Mouse (Mus musculus): ENCODE measurements around the gene Olfr427.
"Not testable (repeated sequence)": the region's sequence is repeated elsewhere in the genome, so short reads cannot be mapped to it uniquely, and the experiment has no call there.

The Olfr427 gene

GRCm38 (mm10) chr1:174096591-174096990, at the start of gene Olfr427:
TSS of gene Olfr427 (plus strand) at chr1:174096891.
- DNase-seq, result no peak

GRCm38 (mm10) chr1:174048227-174048626, 48.5 kb upstream of the Olfr427 start:
- not testable (repeated sequence) for DNase-seq

- no peak for DNase-seq
These were observed 47.8 kb upstream of the Olfr427 start, which contains the start of gene Olfr432 for GRCm38 (mm10) chr1:174048893-174049292. TSS of gene Olfr432 (plus strand) at chr1:174049205.

- not testable (repeated sequence) for DNase-seq
These were observed 47.3 kb upstream of the Olfr427 start for GRCm38 (mm10) chr1:174049357-174049756.

- DNase-seq, result no peak
These were observed 46.2 kb upstream of the Olfr427 start for GRCm38 (mm10) chr1:174050532-174050931.

GRCm38 (mm10) chr1:174051515-174051914, 45.2 kb upstream of the Olfr427 start:
- DNase-seq, result no peak

- no peak for DNase-seq
These were observed 44.7 kb upstream of the Olfr427 start for GRCm38 (mm10) chr1:174051931-174052536.

- no peak for DNase-seq
These were observed 43.7 kb upstream of the Olfr427 start for GRCm38 (mm10) chr1:174052981-174053380.

- DNase-seq, result no peak
These were observed 41.4 kb upstream of the Olfr427 start for GRCm38 (mm10) chr1:174055248-174055647.

- DNase-seq, result no peak
These were observed 30.4 kb upstream of the Olfr427 start, which contains the start of gene Olfr430 for GRCm38 (mm10) chr1:174066305-174066704. TSS of gene Olfr430 (plus strand) at chr1:174066605.

GRCm38 (mm10) chr1:174084031-174084430, 12.7 kb upstream of the Olfr427 start, which contains the start of gene Olfr429:
TSS of gene Olfr429 (plus strand) at chr1:174084331.
- no peak for DNase-seq

- no peak for DNase-seq
These were observed 7.0 kb downstream of the Olfr427 start for GRCm38 (mm10) chr1:174103735-174104134.

GRCm38 (mm10) chr1:174121062-174121461, 24.4 kb downstream of the Olfr427 start, which contains the start of gene Olfr231:
TSS of gene Olfr231 (minus strand) at chr1:174121162.
- no peak for DNase-seq

GRCm38 (mm10) chr1:174131217-174131616, 34.5 kb downstream of the Olfr427 start, which contains the start of gene Olfr424:
TSS of gene Olfr424 (plus strand) at chr1:174131517.
- no peak for DNase-seq

GRCm38 (mm10) chr1:174131999-174132398, 35.3 kb downstream of the Olfr427 start:
- DNase-seq, result no peak

- DNase-seq, result no peak
These were observed 44.7 kb downstream of the Olfr427 start for GRCm38 (mm10) chr1:174141384-174141783.

- DNase-seq, result no peak
These were observed 50.0 kb downstream of the Olfr427 start for GRCm38 (mm10) chr1:174146696-174147095.

- DNase-seq, result no peak
These were observed 52.6 kb downstream of the Olfr427 start for GRCm38 (mm10) chr1:174149289-174149688.
